Mouse (Mus musculus): Measurements from ENCODE around the gene Etfbkmt. TPM values are rescaled to one million over a fixed set of nuclear protein-coding genes. Genes with fewer than 3 reads are reported as not detected.
A peak's percentile ranks its signal among the peaks of the same experiment; 100 is the strongest.

Gene Etfbkmt
- polyA plus RNA-seq, 1 experiment, result 6.2 TPM

GRCm38 (mm10) chr6:149100174-149101075, 39.2 kb upstream of the Etfbkmt start:
- H3K27ac ChIP-seq (ENCODE audit: control insufficient read depth, insufficient read depth, low read depth, low read length, poor library complexity), result peak overlapping the region; percentile 66
- TF ChIP-seq CTCF (IDR thresholded peaks at IDR 0.05; ENCODE audit: control insufficient read depth, insufficient read depth, low read length) (no peak), POLR2A (IDR thresholded peaks at IDR 0.05; ENCODE audit: borderline replicate concordance, control insufficient read depth, low read depth, low read length) (no peak)

GRCm38 (mm10) chr6:149101076-149101942, 38.3 kb upstream of the Etfbkmt start, which contains the start of gene Dennd5b:
TSS of gene Dennd5b (minus strand) at chr6:149101680.
- TF ChIP-seq POLR2A (IDR thresholded peaks at IDR 0.05; ENCODE audit: borderline replicate concordance, control insufficient read depth, low read depth, low read length) (no peak), CTCF (IDR thresholded peaks at IDR 0.05; ENCODE audit: control insufficient read depth, insufficient read depth, low read length) (no peak)
- Histone ChIP-seq H3K27ac (ENCODE audit: control insufficient read depth, insufficient read depth, low read depth, low read length, poor library complexity) (peak within 1 kb of the TSS; percentile 66), H3K4me1 (ENCODE audit: control insufficient read depth, insufficient read depth, low read length) (no peaks in the 10 kb centered on the region; the same call in 1 of the 2 replicates), H3K4me3 (replicated peaks; ENCODE audit: control insufficient read depth, low read depth, low read length) (peak within 1 kb of the TSS; percentile 68)
- under 1% methylated on average over 124 of the region's 124 CpGs for WGBS

More at GRCm38 (mm10) chr6:149100174-149101075, 39.2 kb upstream of the Etfbkmt start:
- 10% methylated on average over 52 of the region's 52 CpGs for WGBS
- Histone ChIP-seq H3K4me3 (replicated peaks; ENCODE audit: control insufficient read depth, low read depth, low read length) (peak overlapping the region; percentile 57), H3K4me1 (ENCODE audit: control insufficient read depth, insufficient read depth, low read length) (no peaks in the 10 kb centered on the region; the same call in 1 of the 2 replicates)

- Histone ChIP-seq H3K4me3 (replicated peaks; ENCODE audit: control insufficient read depth, low read depth, low read length) (peak overlapping the region; percentile 68), H3K27ac (ENCODE audit: control insufficient read depth, insufficient read depth, low read depth, low read length, poor library complexity) (no peak overlapping the region), H3K4me1 (ENCODE audit: control insufficient read depth, insufficient read depth, low read length) (no peaks in the 10 kb centered on the region; the same call in 1 of the 2 replicates)
- no peak for TF ChIP-seq CTCF (IDR thresholded peaks at IDR 0.05; ENCODE audit: control insufficient read depth, insufficient read depth, low read length)
- TF ChIP-seq POLR2A (IDR thresholded peaks at IDR 0.05; ENCODE audit: borderline replicate concordance, control insufficient read depth, low read depth, low read length), result no peak
- WGBS, result 14% methylated on average over 7 of the region's 7 CpGs
These were observed 37.8 kb upstream of the Etfbkmt start for GRCm38 (mm10) chr6:149101943-149102243.

- WGBS, result 81% methylated on average over 1 of the region's 1 CpGs
- no peak overlapping the region for H3K4me3 ChIP-seq (replicated peaks; ENCODE audit: control insufficient read depth, low read depth, low read length)
- no peak overlapping the region for H3K27ac ChIP-seq (ENCODE audit: control insufficient read depth, insufficient read depth, low read depth, low read length, poor library complexity)
- TF ChIP-seq CTCF (IDR thresholded peaks at IDR 0.05; ENCODE audit: control insufficient read depth, insufficient read depth, low read length), result no peak
- no peak for TF ChIP-seq POLR2A (IDR thresholded peaks at IDR 0.05; ENCODE audit: borderline replicate concordance, control insufficient read depth, low read depth, low read length)
- no peaks in the 10 kb centered on the region for H3K4me1 ChIP-seq (ENCODE audit: control insufficient read depth, insufficient read depth, low read length)
These were observed 36.2 kb upstream of the Etfbkmt start for GRCm38 (mm10) chr6:149103451-149103850.

GRCm38 (mm10) chr6:149107615-149108014, 32.0 kb upstream of the Etfbkmt start:
- 72% methylated on average over 3 of the region's 3 CpGs for WGBS
- TF ChIP-seq POLR2A (IDR thresholded peaks at IDR 0.05; ENCODE audit: borderline replicate concordance, control insufficient read depth, low read depth, low read length), result no peak
- TF ChIP-seq CTCF (IDR thresholded peaks at IDR 0.05; ENCODE audit: control insufficient read depth, insufficient read depth, low read length), result no peak
- Histone ChIP-seq H3K4me1 (ENCODE audit: control insufficient read depth, insufficient read depth, low read length) (no peaks in the 10 kb centered on the region), H3K27ac (ENCODE audit: control insufficient read depth, insufficient read depth, low read depth, low read length, poor library complexity) (no peak overlapping the region), H3K4me3 (replicated peaks; ENCODE audit: control insufficient read depth, low read depth, low read length) (no peak overlapping the region)

- H3K4me1 ChIP-seq (ENCODE audit: control insufficient read depth, insufficient read depth, low read length), result no peaks in the 10 kb centered on the region
- WGBS, result 72% methylated on average over 2 of the region's 2 CpGs
These were observed 30.7 kb upstream of the Etfbkmt start for GRCm38 (mm10) chr6:149108909-149109308.

GRCm38 (mm10) chr6:149116992-149117391, 22.7 kb upstream of the Etfbkmt start:
- H3K27ac ChIP-seq (ENCODE audit: control insufficient read depth, insufficient read depth, low read depth, low read length, poor library complexity), result no peak overlapping the region
- H3K4me3 ChIP-seq (replicated peaks; ENCODE audit: control insufficient read depth, low read depth, low read length), result no peak overlapping the region
- no peaks in the 10 kb centered on the region; the same call in 1 of the 2 replicates for H3K4me1 ChIP-seq (ENCODE audit: control insufficient read depth, insufficient read depth, low read length)
- TF ChIP-seq POLR2A (IDR thresholded peaks at IDR 0.05; ENCODE audit: borderline replicate concordance, control insufficient read depth, low read depth, low read length), result no peak
- TF ChIP-seq CTCF (IDR thresholded peaks at IDR 0.05; ENCODE audit: control insufficient read depth, insufficient read depth, low read length), result no peak

More at GRCm38 (mm10) chr6:149108909-149109308, 30.7 kb upstream of the Etfbkmt start:
- Histone ChIP-seq H3K27ac (ENCODE audit: control insufficient read depth, insufficient read depth, low read depth, low read length, poor library complexity) (no peak overlapping the region), H3K4me3 (replicated peaks; ENCODE audit: control insufficient read depth, low read depth, low read length) (no peak overlapping the region)
- TF ChIP-seq POLR2A (IDR thresholded peaks at IDR 0.05; ENCODE audit: borderline replicate concordance, control insufficient read depth, low read depth, low read length) (no peak), CTCF (IDR thresholded peaks at IDR 0.05; ENCODE audit: control insufficient read depth, insufficient read depth, low read length) (no peak)

- no peak overlapping the region for H3K27ac ChIP-seq (ENCODE audit: control insufficient read depth, insufficient read depth, low read depth, low read length, poor library complexity)
- 77% methylated on average over 2 of the region's 2 CpGs for WGBS
- no peaks in the 10 kb centered on the region; the same call in 1 of the 2 replicates for H3K4me1 ChIP-seq (ENCODE audit: control insufficient read depth, insufficient read depth, low read length)
- H3K4me3 ChIP-seq (replicated peaks; ENCODE audit: control insufficient read depth, low read depth, low read length), result no peak overlapping the region
- no peak for TF ChIP-seq CTCF (IDR thresholded peaks at IDR 0.05; ENCODE audit: control insufficient read depth, insufficient read depth, low read length)
These were observed 20.7 kb upstream of the Etfbkmt start for GRCm38 (mm10) chr6:149118935-149119334.
